Mouse (Mus musculus): Measurements from ENCODE around the gene Rprd2.
"Not testable (repeated sequence)": the region's sequence is repeated elsewhere in the genome, so short reads cannot be mapped to it uniquely, and the experiment has no call there.

Gene Rprd2

GRCm38 (mm10) chr3:95818571-95819288 lies at the start of gene Rprd2:
Gene Rprd2 (minus strand): TSS chr3:95818863.
- DNase-seq, result peak; percentile 87

GRCm38 (mm10) chr3:95867408-95867807 lies 48.7 kb upstream of the Rprd2 start:
- DNase-seq, result no peak

DNA sequence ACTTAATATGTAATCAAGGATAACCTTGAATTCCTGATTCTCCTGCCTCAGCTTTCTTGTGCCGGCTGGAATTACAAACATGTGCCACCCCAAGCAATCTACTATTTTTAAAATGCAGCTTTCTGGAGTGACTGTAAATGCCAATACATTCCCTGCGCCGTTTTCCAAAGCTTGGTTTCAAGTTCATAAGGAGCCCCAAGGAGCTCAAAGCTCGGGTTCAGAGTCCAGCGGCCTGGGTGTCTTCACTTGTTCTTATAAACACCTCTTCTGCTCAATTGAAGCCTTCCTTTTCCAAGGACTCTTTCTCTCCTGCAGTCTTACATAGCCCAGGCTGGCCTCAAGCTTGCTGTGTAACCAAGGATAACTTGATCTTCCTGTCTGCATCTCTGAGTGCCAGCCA lies 47.4 kb upstream of the Rprd2 start:
- no peak for DNase-seq

DNA sequence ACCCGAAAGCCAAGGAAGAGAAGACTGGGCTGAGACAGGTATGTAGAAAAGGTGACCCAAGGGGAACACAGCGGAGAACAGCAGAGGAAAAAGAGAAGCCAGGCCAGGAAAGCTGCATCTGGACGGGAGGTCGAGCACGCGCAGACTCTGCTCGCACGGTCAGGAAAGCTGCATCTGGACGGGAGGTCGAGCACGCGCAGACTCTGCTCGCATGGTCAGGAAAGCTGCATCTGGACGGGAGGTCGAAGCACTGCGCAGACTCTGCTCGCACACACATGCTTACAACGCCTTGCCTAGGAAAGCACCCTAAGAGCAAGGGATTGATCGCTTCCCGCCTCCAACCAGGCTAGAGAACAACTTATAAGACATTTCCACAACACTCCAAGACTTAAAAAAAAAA lies 46.9 kb upstream of the Rprd2 start:
- no peak for DNase-seq

DNA sequence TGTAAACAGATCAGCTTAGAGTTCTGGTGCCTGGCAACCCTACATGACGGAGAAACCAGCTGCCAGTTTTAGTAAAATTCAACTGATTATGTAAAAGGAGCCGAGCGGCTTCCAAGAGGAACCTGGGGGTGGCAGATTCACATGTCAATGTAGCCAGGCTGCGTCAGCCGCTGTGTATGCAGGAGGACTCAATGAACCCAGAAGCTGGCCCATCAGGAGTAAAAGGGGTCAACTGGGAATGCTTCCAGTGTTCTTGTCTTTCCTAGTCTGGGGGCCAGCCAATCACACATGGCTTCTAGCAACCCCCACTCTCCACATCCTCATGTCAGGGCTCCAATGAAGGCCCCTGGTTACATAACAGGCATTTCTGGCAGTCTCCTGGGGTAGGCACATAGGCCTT lies 46.4 kb upstream of the Rprd2 start:
- no peak for DNase-seq

DNA sequence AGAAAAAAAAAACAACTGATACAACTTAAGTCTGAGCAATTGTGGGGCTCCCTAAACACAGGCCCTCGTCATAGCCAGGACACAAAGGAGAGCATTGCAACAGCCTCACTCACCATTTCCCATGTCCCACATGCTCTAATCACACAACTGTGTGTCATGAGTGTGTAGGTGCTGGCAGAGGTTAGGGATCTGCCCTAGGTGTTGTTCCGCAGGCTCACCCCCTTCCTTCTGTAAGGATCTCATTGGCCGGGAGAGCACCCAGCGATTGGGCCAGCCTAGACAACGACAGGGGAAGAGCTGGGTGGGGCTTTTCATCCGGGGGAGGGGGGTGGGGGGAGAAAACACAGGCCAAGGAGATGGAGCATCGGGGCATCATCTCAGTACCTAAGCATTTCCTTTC lies 44.9 kb upstream of the Rprd2 start:
- DNase-seq, result no peak

DNA sequence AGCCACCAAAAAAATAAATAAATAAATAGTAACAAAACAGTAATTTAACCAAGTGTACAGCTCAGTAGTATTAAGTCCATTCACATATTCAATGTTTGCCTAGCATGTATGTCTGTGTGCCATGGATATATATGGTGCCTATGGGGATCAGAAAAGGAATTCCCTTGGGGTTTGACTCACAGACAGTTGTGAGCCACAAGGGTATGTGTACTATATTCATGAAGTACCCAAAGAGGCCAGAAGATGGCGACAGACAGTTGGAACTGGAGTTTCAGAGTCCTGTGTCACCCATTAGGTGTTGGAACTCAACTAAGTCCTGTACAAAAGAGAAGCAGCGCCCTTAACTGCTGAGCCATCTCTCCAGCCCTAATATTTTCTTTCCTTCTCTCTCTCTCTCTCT lies 43.1 kb upstream of the Rprd2 start:
- peak; percentile 63 for DNase-seq

GRCm38 (mm10) chr3:95861216-95861615 lies 42.6 kb upstream of the Rprd2 start:
- DNase-seq, result peak; percentile 38

DNA sequence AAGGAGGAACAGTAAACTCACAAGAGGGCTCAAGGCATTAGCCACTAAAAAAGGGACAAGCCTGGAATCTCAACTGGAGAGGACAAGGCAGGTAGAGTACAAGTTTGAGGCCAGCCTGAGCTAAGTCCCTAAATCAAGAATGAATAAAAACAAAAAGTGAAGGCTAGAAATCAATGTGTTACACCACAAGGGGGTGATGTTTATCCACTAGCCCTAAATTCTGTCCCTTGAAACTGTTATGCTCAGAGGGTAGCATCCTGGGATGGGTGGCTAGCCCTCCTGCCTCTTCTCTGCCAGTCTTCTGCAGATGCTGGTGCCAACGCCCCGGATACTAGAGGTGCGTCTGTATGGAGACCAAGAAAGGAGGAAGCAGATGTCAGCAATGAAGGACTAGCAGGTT lies 41.7 kb upstream of the Rprd2 start:
- DNase-seq, result no peak

DNA sequence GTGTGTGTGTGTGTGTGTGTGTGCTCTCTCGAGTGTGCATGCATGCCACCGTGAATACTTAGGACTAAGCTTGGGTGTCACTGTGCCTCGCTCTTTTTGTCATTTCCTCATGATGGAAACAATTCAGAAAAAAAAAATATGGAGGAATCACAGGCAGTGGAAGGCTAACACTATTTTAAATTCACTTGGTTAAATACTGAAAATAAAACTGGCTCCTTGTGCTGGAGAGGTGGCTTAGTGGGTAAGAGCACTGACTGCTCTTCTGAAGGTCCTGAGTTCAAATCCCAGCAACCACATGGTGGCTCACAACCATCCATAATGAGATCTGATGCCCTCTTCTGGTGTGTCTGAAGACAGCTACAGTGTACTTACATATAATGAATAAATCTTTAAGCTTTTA lies 39.6 kb upstream of the Rprd2 start:
- DNase-seq, result not testable (repeated sequence)

GRCm38 (mm10) chr3:95857050-95857449 lies 38.4 kb upstream of the Rprd2 start:
- DNase-seq, result not testable (repeated sequence)

- no peak for DNase-seq
Measured at GRCm38 (mm10) chr3:95856115-95856514, 37.5 kb upstream of the Rprd2 start.

- DNase-seq, result peak; percentile 95
Measured at GRCm38 (mm10) chr3:95855502-95856089, 36.9 kb upstream of the Rprd2 start, which contains the start of gene Prpf3. Gene Prpf3 (minus strand): TSS chr3:95855885.

- no peak for DNase-seq
Measured at GRCm38 (mm10) chr3:95851317-95851716, 32.7 kb upstream of the Rprd2 start.

DNA sequence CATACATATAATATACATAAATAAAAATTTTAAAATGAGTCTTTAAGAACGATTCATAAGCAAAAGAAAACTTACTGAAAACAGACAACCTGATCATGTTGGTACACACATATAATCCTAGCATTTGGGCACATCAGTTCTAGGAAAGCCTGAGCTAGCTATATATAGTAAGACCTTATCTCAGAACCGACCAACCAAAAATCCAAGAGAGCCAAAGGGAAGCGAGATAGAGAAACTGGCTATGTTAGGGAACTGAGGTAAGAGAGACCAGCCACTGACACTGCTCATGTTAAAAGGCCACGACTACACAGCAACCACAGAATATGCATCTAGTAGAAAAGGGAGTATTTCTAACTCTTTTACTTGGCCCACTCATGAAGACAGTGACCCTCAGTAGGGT lies 31.9 kb upstream of the Rprd2 start:
- DNase-seq, result no peak

DNA sequence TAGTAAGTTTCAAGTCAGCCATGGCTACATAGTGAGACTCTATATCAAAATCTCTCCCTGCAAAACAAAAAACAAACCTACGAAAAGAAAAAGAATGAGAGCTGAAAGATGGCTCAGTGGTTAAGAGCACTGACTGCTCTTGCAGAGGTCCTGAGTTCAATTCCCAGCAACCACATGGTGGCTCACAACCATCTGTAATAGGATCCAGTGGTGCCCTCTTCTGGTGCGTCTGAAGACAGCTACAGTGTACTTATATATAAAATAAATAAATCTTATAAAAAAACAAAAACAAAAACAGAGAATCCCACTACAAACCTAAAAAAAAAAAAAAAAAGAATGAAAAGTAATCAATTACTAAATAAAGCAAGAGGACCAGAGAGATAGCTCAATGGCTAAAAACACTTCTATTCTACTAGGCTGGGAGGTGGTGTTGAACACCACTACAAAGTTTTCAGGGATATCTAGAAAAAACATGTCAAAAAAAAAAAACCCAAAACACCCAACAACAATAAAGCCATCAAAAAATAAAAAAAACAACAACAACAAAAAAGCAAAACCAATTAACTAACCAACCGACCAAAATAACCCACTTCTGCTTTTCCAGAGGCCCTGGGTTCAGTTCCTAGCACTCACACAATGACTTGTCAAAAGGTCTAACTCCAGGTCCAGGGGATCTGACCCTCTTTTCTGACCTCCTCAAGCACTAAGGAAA lies 24.0 kb upstream of the Rprd2 start:
- DNase-seq, result no peak

- no peak for DNase-seq
Measured at GRCm38 (mm10) chr3:95839250-95839649, 20.6 kb upstream of the Rprd2 start.

DNA sequence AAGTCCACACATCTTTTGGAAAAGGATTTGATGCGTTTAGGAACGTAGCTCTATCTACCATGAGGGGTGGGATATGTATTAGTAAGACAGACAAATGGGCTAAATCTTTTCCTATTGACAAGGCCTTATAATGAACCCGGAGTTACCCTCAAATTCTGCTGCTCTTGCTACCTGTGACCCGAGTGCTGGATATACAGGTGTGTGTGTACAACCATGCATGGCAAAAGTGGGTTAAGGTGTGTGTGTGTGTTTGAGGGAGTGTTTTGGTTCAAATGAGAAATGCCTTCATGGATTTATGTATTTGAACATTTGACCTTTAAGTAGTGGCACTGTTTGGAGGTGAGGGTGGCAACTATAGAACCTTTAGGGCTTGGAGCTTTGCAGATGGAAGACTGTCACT lies 10.4 kb upstream of the Rprd2 start:
- DNase-seq, result no peak

- DNase-seq, result no peak
Measured at GRCm38 (mm10) chr3:95826275-95826674, 7.6 kb upstream of the Rprd2 start.

DNA sequence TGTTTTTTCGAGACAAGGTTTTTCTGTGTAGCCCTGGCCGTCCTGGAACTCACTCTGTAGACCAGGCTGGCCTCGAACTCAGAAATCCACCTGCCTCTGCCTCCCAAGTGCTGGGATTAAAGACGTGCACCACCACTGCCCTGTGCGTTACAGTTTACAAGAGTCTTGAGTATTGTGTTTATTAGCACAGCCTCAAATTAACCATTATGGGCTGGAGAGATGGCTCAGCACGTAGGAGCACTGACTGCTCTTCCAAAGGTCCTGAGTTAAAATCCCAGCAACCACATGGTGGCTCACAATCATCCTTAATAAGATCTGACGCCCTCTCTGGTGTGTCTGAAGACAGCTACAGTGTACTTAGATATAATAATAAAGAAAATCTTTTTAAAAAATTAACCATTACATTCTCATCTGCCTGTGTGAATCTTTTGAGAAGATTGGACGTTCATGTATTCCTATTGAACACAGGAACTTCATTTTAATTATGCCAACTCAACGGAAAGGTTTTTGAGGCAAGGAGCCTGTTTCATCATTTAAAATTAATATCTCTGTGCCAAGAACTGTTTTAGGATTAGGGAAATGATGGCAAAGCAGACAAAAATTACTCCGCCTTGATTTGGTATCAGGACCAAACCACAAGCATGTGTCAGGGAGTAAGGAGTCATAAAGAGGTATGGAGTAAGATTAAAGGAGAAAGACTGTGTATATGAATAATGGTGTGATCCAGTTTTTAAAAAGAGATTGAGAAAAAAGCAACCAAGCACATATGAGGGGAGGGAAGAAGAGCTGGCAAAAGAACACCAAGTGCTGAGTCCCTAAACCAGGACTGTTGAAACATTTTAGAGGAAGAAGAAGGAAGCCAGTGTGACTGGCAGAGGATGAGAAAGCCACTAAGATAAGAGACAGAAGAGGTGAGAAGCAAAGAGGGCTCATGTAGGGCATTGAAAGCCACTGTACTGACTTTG lies 1.7 kb upstream of the Rprd2 start:
- DNase-seq, result no peak

GRCm38 (mm10) chr3:95819351-95819985 lies 805 bp upstream of the Rprd2 start:
- DNase-seq, result peak; percentile 100

DNA sequence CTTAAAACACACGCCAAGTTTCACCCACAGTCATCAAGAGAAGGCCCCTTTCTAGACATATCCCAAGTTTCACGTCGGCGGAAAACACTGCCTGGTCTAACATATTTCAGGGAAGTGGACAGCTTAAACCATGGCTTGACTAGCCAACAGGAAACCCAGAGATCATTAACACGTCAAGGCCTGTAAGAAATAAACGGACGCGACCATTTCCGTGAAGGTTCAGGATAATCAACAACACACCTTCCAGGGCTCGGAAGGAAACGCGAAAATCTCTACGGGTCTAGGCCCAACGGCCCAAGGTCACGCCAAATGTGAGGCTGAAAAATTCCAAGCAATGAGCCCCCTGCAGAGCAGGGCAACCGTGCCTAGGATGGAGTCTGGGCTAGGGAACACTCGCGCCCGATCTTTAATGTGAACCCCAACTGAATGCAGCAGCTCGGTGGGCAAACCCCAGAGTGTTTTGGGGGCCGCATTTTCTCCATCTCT lies 594 bp downstream of the Rprd2 start:
- DNase-seq, result peak; percentile 54

Data from liver (tissue).